Mouse (Mus musculus) MEL (cell line): ENCODE data around the gene Pip5k1c.

Source experiments
- CTCF ChIP-seq, 3 experiments: IDR thresholded peaks in 2 of 3; conservative IDR thresholded peaks in 1 of 3; 2 replicates each; pipeline ENCODE4 v1.5.1; 2011 to 2012; ENCODE audit warnings: low read length in 3 of 3, low read depth in 2 of 3, mild to moderate bottlenecking in 2 of 3, improper control_type of control experiment in 1 of 3, inconsistent platforms in 1 of 3, mixed read lengths in 1 of 3, moderate library complexity in 1 of 3; ENCODE audit not compliant: control insufficient read depth in 1 of 3, insufficient read depth in 1 of 3, poor library complexity in 1 of 3, severe bottlenecking in 1 of 3
- HCFC1 ChIP-seq: IDR thresholded peaks from 2 replicates; pipeline ENCODE4 v1.6.1; 2012; ENCODE audit warnings: low read depth, mild to moderate bottlenecking, inconsistent platforms, low read length, improper control_type of control experiment, moderate library complexity
- MAZ ChIP-seq: IDR thresholded peaks from 2 replicates; pipeline ENCODE4 v1.6.1; 2012; ENCODE audit warnings: low read depth, mild to moderate bottlenecking, inconsistent platforms, low read length, improper control_type of control experiment
- MEF2A ChIP-seq: IDR thresholded peaks from 2 replicates; pipeline ENCODE4 v1.6.1; 2014; ENCODE audit warnings: low read depth, mild to moderate bottlenecking, inconsistent platforms, low read length, improper control_type of control experiment; ENCODE audit not compliant: poor library complexity, insufficient replicate concordance, severe bottlenecking; ENCODE audit errors: extremely low read depth
- MYB ChIP-seq: IDR thresholded peaks from 2 replicates; pipeline ENCODE4 v1.6.1; 2011; ENCODE audit warnings: mild to moderate bottlenecking, low read depth, low read length, improper control_type of control experiment
- POLR2A ChIP-seq, 2 experiments: IDR thresholded peaks; 2 replicates each; pipeline ENCODE4 v1.6.1; 2011 to 2012; ENCODE audit warnings: low read length in 2 of 2, mild to moderate bottlenecking in 2 of 2, control low read depth in 1 of 2, improper control_type of control experiment in 1 of 2, low read depth in 1 of 2, moderate library complexity in 1 of 2; ENCODE audit not compliant: control insufficient read depth in 1 of 2, insufficient read depth in 1 of 2, poor library complexity in 1 of 2
- RCOR1 ChIP-seq: IDR thresholded peaks from 2 replicates; pipeline ENCODE4 v1.6.1; 2012; ENCODE audit warnings: low read depth, mild to moderate bottlenecking, inconsistent platforms, low read length, improper control_type of control experiment
- USF2 ChIP-seq, 2 experiments: IDR thresholded peaks; 2 replicates each; pipeline ENCODE4 v1.6.1; 2011 to 2012; ENCODE audit warnings: improper control_type of control experiment in 2 of 2, low read length in 2 of 2, borderline replicate concordance in 1 of 2, inconsistent platforms in 1 of 2, low read depth in 1 of 2, mild to moderate bottlenecking in 1 of 2; ENCODE audit not compliant: insufficient read depth in 1 of 2

GRCm38 (mm10) chr10:81265540-81265939 lies 27.2 kb upstream of the Pip5k1c start:
- TF ChIP-seq USF2 (IDR thresholded peaks at IDR 0.05; ENCODE audit: borderline replicate concordance in 1 of 2, insufficient read depth in 1 of 2, low read depth in 1 of 2, low read length in 2 of 2): no peak
- TF ChIP-seq MEF2A: no peak
- no peak for TF ChIP-seq MAZ
- TF ChIP-seq MYB: no peak
- no peak for TF ChIP-seq RCOR1
- no peak for TF ChIP-seq CTCF (IDR thresholded peaks at IDR 0.05 in 2 of 3, conservative IDR thresholded peaks at IDR 0.05 in 1 of 3; ENCODE audit: control insufficient read depth in 1 of 3, insufficient read depth in 1 of 3, low read depth in 2 of 3, low read length in 3 of 3, poor library complexity in 1 of 3, severe bottlenecking in 1 of 3)
- TF ChIP-seq POLR2A (IDR thresholded peaks at IDR 0.05; ENCODE audit: control insufficient read depth in 1 of 2, insufficient read depth in 1 of 2, low read depth in 1 of 2, low read length in 2 of 2, poor library complexity in 1 of 2): no peak
- no peak for TF ChIP-seq HCFC1
